Mouse (Mus musculus) MEL-GATA-1-ER (cell line): ENCODE data around the gene Fxyd4.
A peak's percentile ranks its signal among the peaks of the same experiment; 100 is the strongest.

Source experiments
- DNase-seq: peaks from one replicate; pipeline ENCODE4 v3.0.0-alpha.2; 2012; ENCODE audit warnings: low read depth; ENCODE audit errors: extremely low read depth

The Fxyd4 gene

DNA sequence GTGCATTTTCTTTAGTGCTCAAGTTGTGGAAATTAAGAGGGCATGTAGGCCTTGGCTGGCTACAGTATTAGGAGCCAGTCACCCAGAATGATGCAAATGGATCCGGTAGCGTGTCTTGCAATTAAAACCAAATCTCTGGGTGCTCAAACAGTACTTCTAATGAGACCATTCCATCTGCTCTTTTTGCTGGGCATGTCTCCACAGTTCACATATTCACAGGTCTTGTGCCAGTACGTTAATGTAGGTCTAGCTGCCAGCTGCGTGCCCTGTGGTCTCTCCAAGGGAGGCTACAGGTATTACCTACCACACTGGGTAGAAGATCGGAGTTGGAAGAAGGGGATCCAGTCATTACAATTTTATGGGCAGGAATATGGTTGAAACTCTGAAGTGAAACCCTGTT, 19.4 kb downstream of the Fxyd4 start:
- no peak for DNase-seq

- no peak for DNase-seq
Measured at GRCm38 (mm10) chr6:117917576-117917975, 19.9 kb downstream of the Fxyd4 start.

GRCm38 (mm10) chr6:117916737-117917426, 20.6 kb downstream of the Fxyd4 start:
- peak; percentile 71 for DNase-seq

- no peak for DNase-seq
Measured at GRCm38 (mm10) chr6:117916205-117916736, 21.2 kb downstream of the Fxyd4 start.

GRCm38 (mm10) chr6:117914541-117914940, 23.0 kb downstream of the Fxyd4 start:
- no peak for DNase-seq

- no peak for DNase-seq
Measured at GRCm38 (mm10) chr6:117910120-117910661, 27.3 kb downstream of the Fxyd4 start.

DNA sequence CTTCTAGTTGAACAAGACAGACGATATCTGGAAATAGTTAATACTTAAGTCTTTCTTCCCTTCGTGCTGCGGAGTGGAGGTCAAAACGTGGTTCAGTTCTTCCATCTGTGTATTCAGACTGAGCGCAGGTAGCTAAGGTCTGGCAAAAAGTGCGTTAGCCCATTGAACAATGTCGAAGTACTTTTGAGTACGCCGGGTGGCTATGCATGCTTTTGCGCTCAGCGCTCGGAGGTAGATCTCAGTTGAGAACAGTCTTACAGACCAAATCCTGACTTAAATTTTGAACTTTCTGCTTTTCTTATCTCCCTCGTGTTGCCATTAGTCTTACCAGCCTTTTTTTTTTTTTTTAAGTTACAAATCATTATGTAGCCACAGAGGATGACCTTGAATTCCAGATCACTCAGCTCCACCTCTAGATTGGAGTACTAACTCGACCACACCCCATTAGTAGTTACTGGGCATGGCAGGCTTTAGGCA, 29.0 kb downstream of the Fxyd4 start:
- DNase-seq = no peak

- no peak for DNase-seq
Measured at GRCm38 (mm10) chr6:117907979-117908355, 29.5 kb downstream of the Fxyd4 start.

- DNase-seq = peak; percentile 65
Measured at GRCm38 (mm10) chr6:117907301-117907978, 30.1 kb downstream of the Fxyd4 start.

GRCm38 (mm10) chr6:117906590-117907271, 30.8 kb downstream of the Fxyd4 start:
- peak; percentile 83 for DNase-seq

GRCm38 (mm10) chr6:117906015-117906531, 31.4 kb downstream of the Fxyd4 start:
- no peak for DNase-seq

- DNase-seq = no peak
Measured at GRCm38 (mm10) chr6:117905260-117905930, 32.1 kb downstream of the Fxyd4 start.

DNA sequence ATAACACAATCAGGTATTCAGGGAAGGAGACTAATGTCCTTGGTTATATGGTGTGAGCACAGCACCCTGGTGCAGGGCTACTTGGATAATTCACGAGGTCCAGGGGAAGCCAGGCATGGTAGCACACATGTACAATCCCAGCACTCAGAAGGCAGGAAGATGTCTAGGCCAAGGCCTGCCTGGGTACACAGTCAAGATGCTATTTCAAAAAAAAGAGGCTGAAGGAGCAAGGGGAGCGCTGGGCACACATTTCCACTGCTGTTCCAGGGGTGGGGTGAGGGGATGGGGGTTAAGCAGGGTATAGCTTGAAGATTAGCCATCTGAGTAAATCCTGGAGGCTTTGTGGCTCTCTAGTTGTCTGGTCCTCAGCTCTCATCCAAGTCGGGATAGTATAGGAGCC, 33.7 kb downstream of the Fxyd4 start:
- DNase-seq = no peak

- DNase-seq = no peak
Measured at GRCm38 (mm10) chr6:117902556-117902955, 34.9 kb downstream of the Fxyd4 start.

DNA sequence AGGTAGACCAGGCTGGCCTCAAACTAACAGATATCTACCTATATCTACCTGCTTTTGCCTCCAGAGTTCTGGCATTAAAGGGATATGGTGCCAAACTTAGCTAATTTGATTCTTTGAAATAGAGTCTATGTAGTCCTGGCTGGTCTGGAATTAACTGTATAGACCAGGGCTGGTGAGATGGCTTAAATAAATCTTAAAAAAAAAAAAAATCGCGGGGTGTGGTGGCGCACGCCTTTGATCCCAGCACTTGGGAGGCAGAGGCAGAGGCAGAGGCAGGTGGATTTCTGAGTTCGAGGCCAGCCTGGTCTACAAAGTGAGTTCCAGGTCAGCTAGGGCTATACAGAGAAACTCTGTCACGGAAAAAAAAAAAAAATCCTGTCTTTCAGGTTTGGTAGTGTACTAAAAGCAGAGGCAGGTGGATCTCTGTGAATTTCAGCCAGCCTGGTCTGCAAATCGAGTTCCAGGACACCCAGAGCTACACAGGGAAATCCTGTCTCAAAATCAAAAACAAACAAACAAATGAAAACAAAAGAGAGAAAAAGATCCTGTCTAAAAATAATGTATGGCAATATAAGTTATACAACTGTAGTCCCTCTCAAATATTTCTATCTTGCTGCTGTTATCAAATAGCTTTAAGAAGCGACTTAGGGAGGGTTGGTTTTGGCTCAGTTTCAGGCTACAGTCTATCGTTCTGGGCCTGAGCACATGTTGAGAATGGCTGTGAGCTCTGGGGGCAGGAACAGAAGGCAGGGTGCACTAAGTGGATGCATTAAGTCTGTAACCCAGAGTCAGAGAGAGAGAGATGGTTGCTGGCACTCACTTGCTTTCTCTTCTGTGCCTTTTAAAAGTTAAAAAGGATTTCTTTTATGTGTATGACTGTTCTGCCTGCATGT, 35.7 kb downstream of the Fxyd4 start:
- peak; percentile 78 for DNase-seq

GRCm38 (mm10) chr6:117900126-117901080, 37.1 kb downstream of the Fxyd4 start, which contains the start of gene Hnrnpf:
Gene Hnrnpf (plus strand): TSS chr6:117900324.
- peak; percentile 89 for DNase-seq

GRCm38 (mm10) chr6:117897800-117898199, 39.7 kb downstream of the Fxyd4 start:
- no peak for DNase-seq

DNA sequence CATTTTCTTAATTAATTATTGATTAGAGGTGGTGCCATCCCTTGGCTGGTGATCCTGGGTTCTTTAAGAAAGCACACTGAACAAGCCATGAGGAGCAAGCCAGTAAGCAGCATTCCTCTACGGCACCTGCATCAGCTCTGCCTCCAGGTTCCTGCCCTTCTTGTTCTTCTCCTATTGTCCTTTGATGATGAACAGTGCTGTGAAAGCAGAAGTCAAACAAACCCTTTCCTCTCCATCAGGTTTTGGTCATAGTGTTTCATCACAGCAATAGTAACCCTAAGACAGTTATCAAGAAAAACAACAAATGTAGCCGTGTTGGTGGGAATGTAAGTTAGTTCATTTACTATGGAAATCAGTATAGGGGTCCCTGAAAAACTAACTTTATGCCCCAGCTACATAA, 44.1 kb downstream of the Fxyd4 start:
- no peak for DNase-seq

GRCm38 (mm10) chr6:117892386-117892785, 45.1 kb downstream of the Fxyd4 start:
- no peak for DNase-seq
